Mouse (Mus musculus) C2C12 (cell line): Measurements from ENCODE around the gene Hoxb4. TPM values are rescaled to one million over a fixed set of nuclear protein-coding genes. Genes with fewer than 3 reads are reported as not detected.

ENCODE experiments used
- H3K27me3 ChIP-seq: one replicate; pipeline ENCODE4 v1.6.1; 2011; ENCODE audit not compliant: control insufficient read depth, insufficient read depth, insufficient read length
- H3K36me3 ChIP-seq: one replicate; pipeline ENCODE4 v1.6.1; 2011; ENCODE audit not compliant: control insufficient read depth, insufficient read depth
- H3K4me3 ChIP-seq: one replicate; pipeline ENCODE4 v1.5.1; 2011; ENCODE audit warnings: mild to moderate bottlenecking, control low read depth; ENCODE audit not compliant: poor library complexity, insufficient read depth, severe bottlenecking
- H3K79me2 ChIP-seq: one replicate; pipeline ENCODE4 v1.6.1; 2011; ENCODE audit not compliant: control insufficient read depth, insufficient read depth
- H3K79me3 ChIP-seq: one replicate; pipeline ENCODE4 v1.6.1; 2011; ENCODE audit warnings: low read depth, control low read depth
- H3ac ChIP-seq: one replicate; pipeline ENCODE3; 2011; ENCODE audit warnings: low read depth; ENCODE audit not compliant: control insufficient read depth, insufficient read length
- CEBPB ChIP-seq: IDR thresholded peaks from one replicate; pipeline ENCODE4 v1.6.1; 2011; ENCODE audit warnings: low read depth, mild to moderate bottlenecking, control low read depth, moderate library complexity
- CTCF ChIP-seq: IDR thresholded peaks from one replicate; pipeline ENCODE4 v1.5.1; 2011; ENCODE audit not compliant: control insufficient read depth, insufficient read depth, insufficient read length
- FOSL1 ChIP-seq: IDR thresholded peaks from one replicate; pipeline ENCODE4 v1.8.0; 2011; ENCODE audit warnings: mild to moderate bottlenecking, low read length; ENCODE audit not compliant: poor library complexity, insufficient read depth, severe bottlenecking
- MAX ChIP-seq: IDR thresholded peaks from one replicate; pipeline ENCODE4 v1.6.1; 2011; ENCODE audit warnings: mild to moderate bottlenecking, control low read depth
- MYOD1 ChIP-seq: IDR thresholded peaks from one replicate; pipeline ENCODE4 v1.6.1; 2011; ENCODE audit warnings: low read depth; ENCODE audit not compliant: control insufficient read depth, insufficient read length
- MYOG ChIP-seq: IDR thresholded peaks from one replicate; pipeline ENCODE4 v1.6.1; 2011; ENCODE audit not compliant: control insufficient read depth, insufficient read length; ENCODE audit errors: extremely low read depth
- USF1 ChIP-seq: IDR thresholded peaks from one replicate; pipeline ENCODE4 v1.6.1; 2011; ENCODE audit warnings: low read depth, mild to moderate bottlenecking, control low read depth, moderate library complexity
- polyA plus RNA-seq: library from polyadenylated mRNA; unstranded; fragments of >200 nt; fragmentation: generic; extraction: Trizol; gene quantifications from one replicate; pipeline ENCODE4 v1.2.1, GENCODE M21; 2012; ENCODE audit warnings: missing spikeins

Gene Hoxb4
- polyA plus RNA-seq, 1 experiment = 0.02 TPM

DNA sequence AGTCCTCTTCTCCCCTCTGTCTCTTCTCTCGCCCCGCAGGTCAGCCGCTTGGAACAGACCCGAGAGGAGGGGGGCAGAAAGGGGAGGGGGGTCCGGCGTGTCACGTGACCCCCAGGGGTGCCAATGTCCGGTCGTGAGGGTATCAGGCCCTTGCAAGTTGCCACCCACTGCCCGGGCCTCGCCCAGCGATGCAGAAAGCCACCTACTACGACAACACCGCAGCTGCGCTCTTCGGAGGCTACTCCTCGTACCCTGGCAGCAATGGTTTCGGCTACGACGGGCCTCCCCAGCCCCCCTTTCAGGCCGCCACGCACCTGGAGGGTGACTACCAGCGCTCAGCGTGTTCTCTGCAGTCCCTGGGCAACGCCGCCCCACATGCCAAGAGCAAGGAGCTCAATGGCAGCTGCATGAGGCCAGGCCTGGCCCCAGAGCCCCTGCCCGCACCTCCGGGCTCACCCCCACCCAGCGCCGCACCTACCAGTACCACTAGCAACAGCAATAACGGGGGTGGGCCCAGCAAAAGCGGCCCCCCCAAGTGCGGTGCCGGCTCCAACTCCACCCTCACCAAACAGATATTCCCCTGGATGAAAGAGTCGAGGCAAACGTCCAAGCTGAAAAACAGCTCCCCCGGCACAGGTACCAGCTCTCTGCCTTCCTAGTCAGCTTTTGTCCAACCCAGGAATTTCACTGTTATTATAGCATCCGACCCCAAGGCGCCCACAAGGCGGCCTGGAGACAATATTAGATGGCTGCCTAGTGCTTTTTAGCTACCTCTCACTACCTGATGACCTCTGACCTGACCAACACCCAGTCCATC, 26.2 kb downstream of the Hoxb4 start:
- Histone ChIP-seq H3K27me3 (peaks cover 83% of the 10 kb centered on the region), H3K4me3 (no peak overlapping the region)

DNA sequence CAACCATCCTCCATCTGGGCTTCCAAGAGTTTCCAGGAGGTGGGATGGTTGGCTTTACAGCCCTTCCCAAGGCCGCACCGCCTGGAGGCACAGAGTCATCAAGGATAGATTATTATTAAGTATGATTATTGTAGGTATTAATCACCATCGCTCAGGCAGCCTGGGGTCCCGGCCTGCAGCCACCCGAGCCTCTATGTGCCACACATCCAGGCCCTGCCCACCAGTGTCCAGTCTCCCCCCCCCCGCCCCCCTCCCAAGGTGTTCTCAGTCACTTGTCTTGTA, 26.8 kb downstream of the Hoxb4 start:
- Histone ChIP-seq H3ac (no peak overlapping the region), H3K36me3 (no peaks in the 10 kb centered on the region), H3K79me2 (no peaks in the 10 kb centered on the region), H3K27me3 (peaks cover 83% of the 10 kb centered on the region), H3K79me3 (no peaks in the 10 kb centered on the region), H3K4me3 (no peak overlapping the region)
- no peak for TF ChIP-seq MAX

More for the DNA sequence above, 26.2 kb downstream of the Hoxb4 start:
- no peaks in the 10 kb centered on the region for H3K79me3 ChIP-seq
- no peaks in the 10 kb centered on the region for H3K36me3 ChIP-seq
- H3K79me2 ChIP-seq = no peaks in the 10 kb centered on the region
- H3ac ChIP-seq = no peak overlapping the region
- TF ChIP-seq MYOG (no peak), CTCF (no peak)

DNA sequence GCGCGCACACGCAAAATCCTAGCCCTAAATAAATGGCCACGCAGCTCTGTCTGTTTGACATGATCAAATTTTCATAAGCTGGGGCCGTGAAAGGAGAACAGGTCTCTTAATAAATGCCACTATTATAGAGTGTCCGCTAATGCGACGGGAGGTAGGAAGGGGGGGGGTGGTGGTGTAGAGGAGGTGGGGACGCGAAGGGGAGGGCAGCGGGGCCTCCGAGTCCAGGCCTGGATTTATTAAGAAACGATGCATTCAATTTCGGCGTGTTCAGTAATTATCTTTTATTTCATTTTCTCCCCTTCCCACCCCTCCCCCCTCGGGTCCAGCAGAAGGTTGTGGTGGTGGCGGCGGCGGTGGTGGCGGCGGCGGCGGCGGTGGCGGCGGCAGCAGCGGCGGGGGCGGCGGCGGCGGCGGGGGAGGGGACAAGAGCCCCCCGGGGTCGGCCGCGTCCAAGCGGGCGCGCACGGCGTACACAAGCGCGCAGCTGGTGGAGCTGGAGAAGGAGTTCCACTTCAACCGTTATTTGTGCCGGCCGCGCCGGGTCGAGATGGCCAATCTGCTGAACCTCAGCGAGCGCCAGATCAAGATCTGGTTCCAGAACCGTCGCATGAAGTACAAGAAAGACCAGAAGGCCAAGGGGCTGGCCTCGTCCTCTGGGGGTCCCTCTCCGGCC, 27.3 kb downstream of the Hoxb4 start:
- Histone ChIP-seq H3K36me3 (no peaks in the 10 kb centered on the region), H3K79me3 (no peaks in the 10 kb centered on the region), H3K4me3 (no peak overlapping the region), H3K79me2 (no peaks in the 10 kb centered on the region), H3K27me3 (peaks cover 80% of the 10 kb centered on the region), H3ac (no peak overlapping the region)
- no peak for TF ChIP-seq CTCF
- TF ChIP-seq CEBPB = no peak
- TF ChIP-seq USF1 = no peak
- TF ChIP-seq MAX = no peak
- no peak for TF ChIP-seq MYOG
- no peak for TF ChIP-seq MYOD1
- TF ChIP-seq FOSL1 = no peak

DNA sequence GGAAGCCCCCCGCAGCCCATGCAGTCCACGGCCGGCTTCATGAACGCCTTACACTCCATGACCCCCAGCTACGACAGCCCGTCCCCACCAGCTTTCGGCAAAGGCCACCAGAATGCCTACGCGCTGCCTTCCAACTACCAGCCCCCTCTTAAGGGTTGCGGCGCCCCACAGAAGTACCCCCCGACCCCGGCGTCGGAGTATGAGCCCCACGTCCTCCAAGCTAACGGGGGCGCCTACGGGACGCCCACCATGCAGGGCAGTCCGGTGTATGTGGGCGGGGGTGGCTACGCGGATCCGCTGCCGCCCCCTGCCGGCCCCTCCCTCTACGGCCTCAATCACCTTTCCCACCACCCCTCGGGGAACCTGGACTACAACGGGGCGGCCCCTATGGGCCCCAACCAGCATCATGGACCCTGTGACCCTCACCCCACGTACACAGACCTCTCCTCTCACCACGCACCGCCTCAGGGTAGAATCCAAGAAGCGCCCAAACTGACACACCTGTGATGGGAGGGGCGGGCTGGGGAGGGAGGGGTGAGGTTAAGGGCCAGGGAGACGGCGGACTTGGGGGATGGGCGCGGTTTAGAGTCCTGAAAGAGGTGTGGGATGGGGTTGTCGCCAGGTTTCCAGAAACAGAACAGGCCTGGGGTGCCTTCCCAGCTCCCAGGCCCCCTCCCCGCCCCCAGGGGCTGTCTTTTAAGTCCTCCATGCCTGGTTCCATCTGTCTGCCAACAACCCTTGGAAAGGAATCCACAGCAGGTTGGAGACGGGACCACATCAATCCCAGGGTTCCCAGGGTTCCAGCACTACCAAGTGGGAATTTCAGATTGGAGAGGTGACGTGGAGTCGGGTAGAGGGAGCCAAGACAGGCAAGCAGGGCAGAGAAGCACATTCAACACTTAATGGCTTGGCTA, 28.1 kb downstream of the Hoxb4 start:
- Histone ChIP-seq H3K4me3 (no peak overlapping the region), H3K79me3 (no peaks in the 10 kb centered on the region), H3K36me3 (no peaks in the 10 kb centered on the region)

DNA sequence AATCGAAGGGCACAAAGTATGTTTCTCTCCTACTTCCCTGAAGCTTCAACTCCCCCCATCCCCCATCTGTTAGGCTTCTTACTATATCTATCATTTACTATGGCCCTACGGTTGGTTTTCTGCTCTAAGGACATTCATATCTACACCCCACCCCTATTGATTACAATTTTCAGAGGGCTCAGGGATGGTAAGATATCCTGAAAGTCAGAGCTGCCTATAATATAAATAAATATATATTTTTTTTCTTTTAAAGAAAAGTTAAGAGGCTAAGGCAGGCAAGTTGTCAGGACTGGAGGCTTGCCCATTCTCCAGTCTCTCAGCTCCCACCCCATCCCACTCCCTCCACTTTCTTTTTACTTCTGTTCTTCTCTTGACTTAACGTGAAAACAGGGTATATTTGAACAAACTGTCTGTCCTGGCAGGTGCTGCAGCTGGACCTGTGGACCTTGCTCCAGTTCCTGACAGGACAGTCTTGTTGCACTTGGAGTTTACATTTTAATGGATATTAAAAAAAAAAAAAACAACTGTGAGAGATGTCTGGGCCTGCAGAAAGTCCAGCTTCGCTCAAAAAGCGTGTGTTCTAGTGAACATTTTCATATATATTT, 29.0 kb downstream of the Hoxb4 start:
- Histone ChIP-seq H3K79me2 (no peaks in the 10 kb centered on the region), H3ac (no peak overlapping the region), H3K27me3 (peaks cover 74% of the 10 kb centered on the region), H3K36me3 (no peaks in the 10 kb centered on the region), H3K79me3 (no peaks in the 10 kb centered on the region), H3K4me3 (no peak overlapping the region)
- TF ChIP-seq MYOD1 (no peak), FOSL1 (no peak), CEBPB (no peak), CTCF (no peak), MAX (no peak), USF1 (no peak), MYOG (no peak)

More for the DNA sequence above, 28.1 kb downstream of the Hoxb4 start:
- peaks cover 77% of the 10 kb centered on the region for H3K27me3 ChIP-seq
- TF ChIP-seq CEBPB (no peak), CTCF (no peak), FOSL1 (no peak), USF1 (no peak), MYOG (no peak), MAX (no peak), MYOD1 (no peak)
- no peaks in the 10 kb centered on the region for H3K79me2 ChIP-seq
- no peak overlapping the region for H3ac ChIP-seq
